Mouse (Mus musculus): Measurements from ENCODE around the gene Zfp768. TPM values are rescaled to one million over a fixed set of nuclear protein-coding genes. Genes with fewer than 3 reads are reported as not detected.
"Not testable (repeated sequence)": the region's sequence is repeated elsewhere in the genome, so short reads cannot be mapped to it uniquely, and the experiment has no call there.

The Zfp768 gene
- polyA plus RNA-seq, 1 experiment, result 19.4 TPM

DNA sequence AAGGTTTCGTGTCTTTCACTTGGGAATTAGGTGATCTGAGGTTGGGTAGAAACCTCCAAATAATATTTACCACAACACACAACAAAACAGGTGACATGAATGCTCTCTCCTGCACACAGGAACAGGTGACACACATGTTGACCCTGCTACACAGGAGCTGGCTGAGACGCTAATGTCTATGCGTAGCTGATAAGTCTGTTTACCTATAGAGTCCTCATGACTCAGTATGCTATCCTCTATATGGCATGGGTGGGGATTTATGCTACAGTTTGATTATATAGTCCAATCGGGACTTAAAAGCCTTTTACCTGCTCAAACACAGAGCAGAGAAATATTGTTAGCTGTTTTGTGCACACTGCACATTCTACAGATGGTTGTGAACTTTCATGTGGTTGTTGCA, 14.9 kb upstream of the Zfp768 start:
- DNase-seq (ENCODE audit: low read depth, low spot score), result no peak
- 19% methylated on average over 4 of the region's 4 CpGs for WGBS

DNA sequence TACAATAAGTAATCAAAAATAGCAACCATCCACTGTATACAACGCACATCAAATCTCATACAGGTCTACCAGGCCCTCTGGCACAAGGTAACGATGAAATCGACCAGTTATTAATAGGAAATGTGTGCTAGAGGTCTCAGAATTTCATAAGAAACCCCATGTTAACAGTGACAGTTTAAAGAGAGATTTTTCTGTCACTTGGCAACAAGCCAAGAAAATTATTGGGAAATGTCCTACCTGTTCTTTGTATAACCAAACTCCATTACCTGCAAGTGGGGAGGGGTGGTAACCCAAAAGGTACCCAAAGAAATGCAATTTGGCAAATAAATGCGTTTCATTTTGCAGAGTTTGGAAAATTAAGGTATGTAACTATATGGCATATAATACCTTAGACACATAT, 13.1 kb upstream of the Zfp768 start:
- DNase-seq (ENCODE audit: low read depth, low spot score), result no peak

GRCm38 (mm10) chr7:127357871-127358270, 12.5 kb upstream of the Zfp768 start:
- WGBS, result 61% methylated on average over 2 of the region's 2 CpGs

More for the DNA sequence above, 13.1 kb upstream of the Zfp768 start:
- 72% methylated on average over 4 of the region's 4 CpGs for WGBS

GRCm38 (mm10) chr7:127355796-127356195, 10.4 kb upstream of the Zfp768 start:
- 57% methylated on average over 3 of the region's 3 CpGs for WGBS

More at GRCm38 (mm10) chr7:127357871-127358270, 12.5 kb upstream of the Zfp768 start:
- DNase-seq (ENCODE audit: low read depth, low spot score), result no peak

GRCm38 (mm10) chr7:127351230-127352004, 6.0 kb upstream of the Zfp768 start:
- 87% methylated on average over 5 of the region's 5 CpGs for WGBS
- DNase-seq (ENCODE audit: low read depth, low spot score), result no peak

More at GRCm38 (mm10) chr7:127355796-127356195, 10.4 kb upstream of the Zfp768 start:
- DNase-seq (ENCODE audit: low read depth, low spot score), result no peak

GRCm38 (mm10) chr7:127346676-127347075, 1.3 kb upstream of the Zfp768 start:
- WGBS, result 6% methylated on average over 8 of the region's 8 CpGs

GRCm38 (mm10) chr7:127345092-127345491, 297 bp downstream of the Zfp768 start:
- no peak for DNase-seq (ENCODE audit: low read depth, low spot score)
- 1% methylated on average over 41 of the region's 42 CpGs for WGBS

More at GRCm38 (mm10) chr7:127346676-127347075, 1.3 kb upstream of the Zfp768 start:
- peak; percentile 88 for DNase-seq (ENCODE audit: low read depth, low spot score)

- DNase-seq (ENCODE audit: low read depth, low spot score), result no peak
- 76% methylated on average over 8 of the region's 8 CpGs for WGBS
These were observed 1.0 kb downstream of the Zfp768 start for GRCm38 (mm10) chr7:127344371-127344770.

DNA sequence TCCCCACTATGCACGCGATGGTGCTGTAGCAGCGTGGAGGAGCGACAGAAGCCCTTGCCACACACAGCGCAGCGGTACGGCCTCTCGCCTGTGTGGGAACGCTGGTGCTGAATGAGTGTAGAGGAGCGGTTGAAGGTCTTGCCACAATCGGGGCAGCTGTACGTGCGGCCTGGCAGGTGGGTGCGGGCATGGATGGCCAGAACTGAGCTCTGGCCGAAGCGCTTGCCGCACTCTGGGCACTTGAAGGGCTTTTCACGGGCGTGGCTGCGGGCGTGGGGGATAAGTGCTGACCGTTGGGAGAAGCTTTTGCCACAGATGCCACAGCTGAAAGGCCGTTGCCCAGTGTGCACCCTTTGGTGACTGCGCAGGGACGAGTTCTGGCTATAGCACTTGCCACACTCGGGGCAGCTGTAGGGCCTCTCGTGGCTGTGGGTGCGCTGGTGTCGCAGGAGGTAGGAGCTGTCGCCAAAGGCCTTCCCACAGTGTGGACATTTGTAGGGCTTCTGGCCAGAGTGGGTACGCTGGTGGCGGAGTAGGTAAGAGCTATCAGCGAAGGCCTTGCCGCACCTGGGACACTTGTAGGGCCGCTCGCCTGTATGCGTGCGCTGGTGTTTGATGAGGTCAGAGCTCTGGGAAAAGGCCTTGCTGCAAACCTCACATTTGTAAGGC, 1.9 kb downstream of the Zfp768 start:
- DNase-seq (ENCODE audit: low read depth, low spot score), result no peak

GRCm38 (mm10) chr7:127342888-127343287, 2.5 kb downstream of the Zfp768 start:
- 96% methylated on average over 7 of the region's 7 CpGs for WGBS
- DNase-seq (ENCODE audit: low read depth, low spot score), result no peak

More for the DNA sequence above, 1.9 kb downstream of the Zfp768 start:
- WGBS, result 88% methylated on average over 38 of the region's 38 CpGs

DNA sequence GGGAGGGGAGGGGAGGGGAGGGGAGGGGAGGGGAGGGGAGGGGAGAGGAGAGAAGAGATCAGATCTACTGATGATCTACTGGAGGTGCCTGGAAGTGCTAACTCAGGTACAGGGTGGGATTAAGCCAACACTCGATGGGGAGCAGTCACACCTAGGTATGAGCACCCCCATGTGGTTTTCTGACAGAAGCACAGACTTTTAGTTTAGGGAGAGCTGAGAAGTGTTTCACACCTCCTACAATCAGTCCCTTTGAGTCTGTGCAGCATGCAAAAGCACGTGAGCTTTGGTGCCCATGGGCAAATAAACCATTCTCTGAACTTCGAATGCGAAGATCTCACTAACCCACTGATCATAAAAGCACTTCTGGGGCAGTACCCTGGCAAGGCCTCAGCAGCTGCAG, 3.1 kb downstream of the Zfp768 start:
- DNase-seq (ENCODE audit: low read depth, low spot score), result no peak
- WGBS, result 27% methylated on average over 4 of the region's 4 CpGs

DNA sequence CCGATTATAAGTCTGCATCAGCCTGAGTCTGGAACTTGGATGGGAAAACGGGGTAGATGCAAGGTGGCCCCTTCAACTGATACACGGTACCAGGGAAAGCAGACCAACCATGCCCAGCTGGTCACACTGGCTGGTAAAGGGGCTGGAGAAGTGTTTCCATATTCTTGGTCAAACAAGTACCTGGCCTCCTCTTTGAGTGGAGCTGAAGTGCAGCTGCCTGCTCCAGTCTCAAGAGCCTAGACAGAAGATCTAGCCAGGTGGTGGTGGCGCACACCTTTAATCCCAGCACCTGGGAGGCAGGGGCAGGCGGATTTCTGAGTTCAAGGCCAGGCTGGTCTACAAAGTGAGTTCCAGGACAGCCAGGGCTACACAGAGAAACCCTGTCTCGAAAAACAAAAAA, 3.5 kb downstream of the Zfp768 start:
- 95% methylated on average over 6 of the region's 6 CpGs for WGBS
- not testable (repeated sequence) for DNase-seq (ENCODE audit: low read depth, low spot score)

GRCm38 (mm10) chr7:127341356-127341755, 4.0 kb downstream of the Zfp768 start:
- DNase-seq (ENCODE audit: low read depth, low spot score), result no peak
- 87% methylated on average over 8 of the region's 8 CpGs for WGBS

GRCm38 (mm10) chr7:127337636-127338035, 7.8 kb downstream of the Zfp768 start:
- 64% methylated on average over 4 of the region's 4 CpGs for WGBS
- no peak for DNase-seq (ENCODE audit: low read depth, low spot score)

- 75% methylated on average over 4 of the region's 4 CpGs for WGBS
- DNase-seq (ENCODE audit: low read depth, low spot score), result no peak
These were observed 9.8 kb downstream of the Zfp768 start for GRCm38 (mm10) chr7:127335604-127336003.

DNA sequence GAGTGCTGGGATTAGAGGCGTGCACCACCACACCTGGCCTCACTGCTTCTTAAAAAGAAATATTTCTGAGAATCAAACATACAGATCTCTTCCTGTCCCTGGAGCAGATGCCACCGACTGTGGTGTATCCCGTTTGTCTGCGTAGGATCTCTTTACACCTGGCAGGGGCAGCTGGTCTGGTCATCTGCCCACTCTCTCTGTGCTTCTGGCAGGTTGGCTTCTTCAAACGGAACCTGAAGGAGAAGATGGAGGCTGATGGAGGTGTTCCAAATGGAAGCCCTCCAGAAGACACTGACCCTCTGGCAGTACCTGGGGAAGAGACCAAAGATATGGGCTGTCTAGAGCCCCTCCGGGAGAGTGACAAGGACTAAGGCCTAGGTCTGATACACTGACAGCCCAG, 12.1 kb downstream of the Zfp768 start:
- DNase-seq (ENCODE audit: low read depth, low spot score), result no peak
- WGBS, result 82% methylated on average over 6 of the region's 6 CpGs

DNA sequence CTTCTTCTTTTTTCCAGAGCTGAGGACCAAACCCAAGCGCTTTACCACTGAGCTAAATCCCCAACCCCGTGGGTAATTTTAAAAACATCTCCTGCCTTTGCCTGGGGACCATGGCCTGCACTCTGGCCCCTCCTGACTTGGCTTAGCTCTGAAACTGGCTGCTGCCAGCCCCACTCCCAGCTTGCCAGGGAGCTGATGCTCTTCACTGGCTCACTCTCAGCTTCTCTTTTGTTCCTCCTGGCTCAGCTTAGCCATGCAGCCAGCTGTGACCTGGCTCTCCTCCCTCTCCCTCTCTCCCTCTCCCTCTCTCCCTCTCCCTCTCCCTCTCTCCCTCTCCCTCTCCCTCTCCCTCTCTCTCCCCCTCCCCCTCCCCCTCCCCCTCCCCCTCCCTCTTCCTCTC, 18.7 kb downstream of the Zfp768 start:
- no peak for DNase-seq (ENCODE audit: low read depth, low spot score)
- 22% methylated on average over 1 of the region's 2 CpGs for WGBS

GRCm38 (mm10) chr7:127325550-127325949, 19.8 kb downstream of the Zfp768 start:
- DNase-seq (ENCODE audit: low read depth, low spot score), result no peak
- WGBS, result 79% methylated on average over 8 of the region's 8 CpGs

- WGBS, result 79% methylated on average over 7 of the region's 7 CpGs
- DNase-seq (ENCODE audit: low read depth, low spot score), result no peak
These were observed 20.4 kb downstream of the Zfp768 start for GRCm38 (mm10) chr7:127324944-127325343.

DNA sequence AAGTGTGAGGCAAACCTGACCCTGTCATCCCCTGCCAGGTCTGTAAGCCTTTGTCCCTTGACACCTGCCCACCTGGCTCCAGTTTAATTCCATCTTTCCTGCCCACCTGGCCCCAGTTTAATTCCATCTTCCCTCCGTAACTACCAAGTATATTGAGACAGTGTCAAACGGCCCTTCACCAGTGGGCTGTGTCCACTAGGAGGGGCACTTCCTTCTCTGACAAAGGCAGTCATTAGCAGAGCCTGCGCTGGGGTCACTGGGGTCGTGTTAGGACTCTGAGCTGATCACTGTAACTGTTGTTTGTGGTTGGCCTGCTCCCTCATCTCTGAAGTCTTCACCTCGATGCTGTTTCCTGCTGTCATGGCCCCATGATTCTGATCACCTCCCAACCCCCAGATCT, 23.3 kb downstream of the Zfp768 start:
- 35% methylated on average over 5 of the region's 5 CpGs for WGBS
- DNase-seq (ENCODE audit: low read depth, low spot score), result no peak

GRCm38 (mm10) chr7:127321106-127321505, 24.3 kb downstream of the Zfp768 start:
- WGBS, result 61% methylated on average over 4 of the region's 4 CpGs
- DNase-seq (ENCODE audit: low read depth, low spot score), result no peak

All from large intestine, adult 2 months (tissue).